Mouse (Mus musculus): ENCODE data around the gene Rasa3. TPM values are rescaled to one million over a fixed set of nuclear protein-coding genes. Genes with fewer than 3 reads are reported as not detected.

Gene Rasa3
- polyA plus RNA-seq, 3 experiments from 2014 or later, result 96.4 to 121 (median 96.5) TPM

- ATAC-seq, result no peak
Observed at GRCm38 (mm10) chr8:13614924-13615391, 62.4 kb downstream of the Rasa3 start.

- ATAC-seq, result no peak
Observed at GRCm38 (mm10) chr8:13614136-13614535, 63.3 kb downstream of the Rasa3 start.

- ATAC-seq, result no peak
Observed at GRCm38 (mm10) chr8:13611702-13612101, 65.7 kb downstream of the Rasa3 start.

- no peak for ATAC-seq
Observed at GRCm38 (mm10) chr8:13609971-13610370, 67.4 kb downstream of the Rasa3 start.

- ATAC-seq, result no peak
Observed at GRCm38 (mm10) chr8:13608946-13609345, 68.5 kb downstream of the Rasa3 start.

- no peak for ATAC-seq
Observed at GRCm38 (mm10) chr8:13605920-13606480, 71.4 kb downstream of the Rasa3 start.

GRCm38 (mm10) chr8:13602621-13603020 is 74.8 kb downstream of the Rasa3 start:
- no peak for ATAC-seq

- peak; percentile 85 for ATAC-seq
Observed at GRCm38 (mm10) chr8:13601166-13601565, 76.2 kb downstream of the Rasa3 start.

GRCm38 (mm10) chr8:13600716-13601115 is 76.7 kb downstream of the Rasa3 start:
- peak; percentile 10 for ATAC-seq

- ATAC-seq, result peak; percentile 55
Observed at GRCm38 (mm10) chr8:13600204-13600603, 77.2 kb downstream of the Rasa3 start.

- ATAC-seq, result no peak
Observed at GRCm38 (mm10) chr8:13597777-13598176, 79.6 kb downstream of the Rasa3 start.

GRCm38 (mm10) chr8:13595861-13596260 is 81.5 kb downstream of the Rasa3 start:
- ATAC-seq, result no peak

- peak; percentile 88 for ATAC-seq
Observed at GRCm38 (mm10) chr8:13594884-13595323, 82.5 kb downstream of the Rasa3 start.

- ATAC-seq, result no peak
Observed at GRCm38 (mm10) chr8:13593340-13593739, 84.1 kb downstream of the Rasa3 start.

GRCm38 (mm10) chr8:13591246-13591645 is 86.2 kb downstream of the Rasa3 start:
- ATAC-seq, result no peak

- ATAC-seq, result no peak
Observed at GRCm38 (mm10) chr8:13589071-13589470, 88.3 kb downstream of the Rasa3 start.

GRCm38 (mm10) chr8:13584652-13585051 is 92.8 kb downstream of the Rasa3 start:
- no peak for ATAC-seq

- ATAC-seq, result no peak
Observed at GRCm38 (mm10) chr8:13577869-13578268, 99.5 kb downstream of the Rasa3 start.

- no peak for ATAC-seq
Observed at GRCm38 (mm10) chr8:13571999-13572398, 105.4 kb downstream of the Rasa3 start.

GRCm38 (mm10) chr8:13562118-13562517 is 115.3 kb downstream of the Rasa3 start, which contains the start of gene 1700029H14Rik:
Gene 1700029H14Rik, minus strand, starts transcription at chr8:13562461.
- no peak for ATAC-seq

- no peak for ATAC-seq
Observed at GRCm38 (mm10) chr8:13557526-13557925, 119.9 kb downstream of the Rasa3 start.

- ATAC-seq, result no peak
Observed at GRCm38 (mm10) chr8:13551574-13551830, 125.9 kb downstream of the Rasa3 start.

- ATAC-seq, result peak; percentile 89
Observed at GRCm38 (mm10) chr8:13550718-13551573, 126.5 kb downstream of the Rasa3 start.

GRCm38 (mm10) chr8:13548831-13549230 is 128.6 kb downstream of the Rasa3 start:
- ATAC-seq, result no peak

Measured in inflammation-experienced regulatory T-cells, adult 6 months (primary cell).